Mouse (Mus musculus): ENCODE measurements at regions not wholly inside any gene's neighbourhood (a gene's known extent, or its start where the extent isn't known, plus 50 kb on each side); places are given as distances from the start of the nearest gene placed in this dataset.

- no peak for DNase-seq
These were observed 268.6 kb upstream of the Tbx3 start for GRCm38 (mm10) chr5:119401915-119402314.

- no peak for DNase-seq
These were observed 267.8 kb upstream of the Tbx3 start for GRCm38 (mm10) chr5:119402651-119403050.

- DNase-seq: no peak
These were observed 259.5 kb upstream of the Tbx3 start for GRCm38 (mm10) chr5:119410966-119411365.

DNA sequence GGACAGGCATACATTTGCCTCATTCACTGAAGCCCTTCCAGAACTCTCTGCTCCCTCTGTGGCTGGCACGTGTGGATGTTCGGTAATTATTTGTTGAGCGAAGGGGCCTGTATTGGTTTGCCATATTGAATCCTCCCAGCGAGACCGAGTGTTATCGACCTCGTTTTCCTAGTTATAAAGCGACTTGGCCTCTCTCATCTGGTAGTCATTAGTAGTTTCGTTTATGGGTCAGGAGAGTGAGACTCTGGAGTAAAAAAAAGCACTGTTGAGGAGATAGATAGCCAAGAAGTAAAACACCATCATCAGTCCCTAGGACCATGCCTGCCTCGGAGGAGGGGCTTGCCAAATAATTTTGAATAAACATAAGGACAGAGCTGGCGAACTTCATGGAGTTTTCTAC, 254.6 kb upstream of the Tbx3 start:
- no peak for DNase-seq

DNA sequence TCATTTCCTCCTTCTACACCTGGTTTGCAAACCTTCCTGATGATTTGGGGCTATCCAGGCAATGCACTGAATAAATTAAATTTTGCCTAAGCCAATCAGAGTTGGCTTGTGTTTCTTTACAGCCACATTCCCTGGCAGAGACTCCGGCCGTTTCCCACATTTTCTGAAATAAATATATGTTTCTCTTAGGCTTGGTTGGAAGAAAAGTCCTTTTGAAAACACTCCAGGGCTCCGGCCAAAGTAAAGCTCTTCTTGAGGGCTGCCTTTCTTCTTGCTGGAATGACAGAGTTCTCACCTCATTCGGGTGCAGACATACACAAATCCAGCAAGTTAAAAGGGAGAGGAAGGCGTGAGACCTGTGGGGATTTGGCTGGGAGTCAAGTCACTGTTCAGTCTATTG, 252.0 kb upstream of the Tbx3 start:
- DNase-seq: no peak

DNA sequence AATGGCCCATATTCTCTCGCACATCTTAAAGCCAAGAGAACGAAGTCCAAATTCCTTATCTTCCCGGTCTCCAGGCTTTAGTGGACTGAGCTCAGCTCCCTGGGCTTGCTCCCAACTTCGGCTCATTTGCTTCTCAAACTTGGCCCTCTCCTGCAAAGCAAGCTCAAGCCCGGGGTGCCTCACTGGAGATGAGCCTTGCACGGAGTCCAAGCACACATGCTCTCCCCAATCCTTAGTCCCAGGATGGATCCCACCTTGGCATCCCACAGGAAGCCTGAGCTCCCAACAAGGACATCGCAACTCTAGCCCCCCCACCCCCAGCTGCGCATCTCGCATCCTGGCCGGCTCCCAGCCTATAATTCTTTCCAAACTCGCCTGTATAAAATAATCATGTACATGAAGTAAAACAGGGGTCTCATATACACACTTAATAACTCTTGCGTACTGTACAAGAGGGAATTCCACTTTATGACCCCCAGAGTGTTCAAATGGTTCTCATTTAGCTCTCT, 242.9 kb upstream of the Tbx3 start:
- DNase-seq: peak; percentile 54

DNA sequence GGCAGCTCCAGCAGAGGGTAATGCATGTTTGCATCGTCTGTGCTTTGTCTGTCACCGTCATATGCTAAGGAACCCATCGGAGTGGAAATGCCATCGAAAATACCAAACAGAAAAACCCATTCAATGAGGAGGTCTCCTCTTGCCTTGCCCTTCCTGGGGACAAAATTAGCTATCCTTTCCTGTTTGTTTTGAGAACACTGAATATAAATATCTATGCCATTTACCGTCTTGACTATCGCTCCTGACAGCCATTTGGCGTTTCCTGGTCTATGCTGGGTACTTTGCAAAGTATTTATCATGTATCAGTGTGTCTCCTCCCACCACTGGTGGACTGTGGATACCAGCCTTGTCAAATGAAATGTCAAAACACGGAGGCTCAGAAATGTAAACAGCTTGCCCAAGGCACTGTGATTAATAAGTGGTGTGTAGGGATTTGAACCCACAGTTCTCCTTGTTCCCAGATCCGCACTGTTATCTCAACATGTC, 239.2 kb upstream of the Tbx3 start:
- DNase-seq: no peak

DNA sequence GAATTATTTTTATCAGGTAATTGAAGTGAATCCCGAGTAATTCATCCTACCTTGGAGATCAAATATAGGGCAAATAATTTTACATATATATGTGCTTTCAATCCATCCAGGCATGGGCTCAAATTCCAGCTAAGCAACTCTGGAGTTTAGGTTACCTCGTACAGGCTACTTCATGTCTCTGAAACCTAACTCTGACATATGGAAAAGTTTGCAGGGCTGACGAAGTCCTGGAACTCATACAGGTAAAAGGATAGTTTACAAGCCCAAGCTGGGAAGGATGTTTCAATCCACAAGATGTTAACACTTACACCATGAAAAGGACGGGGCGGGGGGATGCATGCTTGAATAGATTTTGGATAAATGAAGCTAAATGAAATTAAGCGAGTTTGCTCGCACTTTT, 235.9 kb upstream of the Tbx3 start:
- DNase-seq: no peak

GRCm38 (mm10) chr5:119448494-119448893, 222.0 kb upstream of the Tbx3 start:
- no peak for DNase-seq

- DNase-seq: no peak
These were observed 221.3 kb upstream of the Tbx3 start for GRCm38 (mm10) chr5:119449166-119449565.

GRCm38 (mm10) chr5:119459751-119460150, 210.7 kb upstream of the Tbx3 start:
- DNase-seq: no peak

DNA sequence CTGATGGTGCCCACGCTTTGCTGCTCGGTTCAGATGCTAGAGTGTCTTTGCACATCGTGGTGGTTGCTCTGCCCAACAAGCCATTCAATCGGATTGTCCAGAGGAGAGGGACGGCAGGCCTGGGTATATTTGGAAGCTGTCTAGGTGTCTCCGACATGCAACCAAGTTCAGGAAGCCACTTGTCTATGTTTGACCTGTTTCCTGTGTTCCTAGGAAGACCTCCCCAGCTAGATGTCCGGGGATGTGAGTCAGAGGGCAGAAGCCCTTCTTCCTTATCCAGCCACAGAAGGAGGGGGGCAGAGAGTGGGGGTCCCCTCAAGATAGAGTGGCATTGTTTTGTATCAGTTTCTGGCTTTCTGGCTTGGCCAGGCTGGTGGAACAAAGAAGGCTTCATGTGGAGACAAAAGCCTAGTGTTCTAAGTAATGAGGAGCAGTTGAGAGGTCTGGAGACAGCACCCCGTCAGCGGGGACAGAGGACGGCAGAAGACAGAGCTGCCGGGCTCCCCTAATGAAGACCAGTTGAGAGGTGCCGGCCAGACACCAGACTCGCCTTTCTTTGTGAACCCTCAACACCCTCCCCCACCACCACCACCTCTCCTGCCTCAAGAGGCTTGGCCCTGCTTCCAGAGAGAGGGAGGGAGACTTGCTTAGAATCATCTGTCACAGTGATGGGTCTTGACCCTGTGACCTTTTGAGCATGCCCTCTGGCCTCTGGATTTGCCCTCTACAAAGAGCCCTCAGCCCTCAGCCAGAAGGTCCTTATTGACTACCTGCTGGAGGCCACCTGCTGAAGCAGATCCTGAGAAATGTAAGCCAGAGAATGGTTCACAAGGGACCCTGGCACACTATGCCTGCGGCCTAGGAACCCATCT, 207.6 kb upstream of the Tbx3 start:
- DNase-seq: no peak

DNA sequence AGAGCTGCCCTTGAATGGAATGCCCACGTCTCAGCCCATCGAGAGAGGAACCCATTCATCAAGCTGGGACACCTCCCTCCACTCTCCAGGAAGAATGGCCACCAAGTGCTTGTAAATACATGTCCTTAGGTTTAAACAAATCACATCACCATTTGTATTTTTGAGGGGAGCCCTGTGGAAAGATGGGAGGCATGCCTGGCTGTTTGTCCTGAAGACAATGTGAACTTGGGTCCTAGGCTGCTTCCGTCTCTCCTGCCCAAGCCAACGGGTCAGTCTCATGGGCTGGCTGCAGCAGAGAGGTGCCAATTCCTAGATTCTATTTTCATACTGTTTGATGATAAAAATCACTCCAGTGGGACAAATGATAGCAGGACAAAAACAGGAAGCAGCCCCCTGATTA, 205.9 kb upstream of the Tbx3 start:
- DNase-seq: no peak

DNA sequence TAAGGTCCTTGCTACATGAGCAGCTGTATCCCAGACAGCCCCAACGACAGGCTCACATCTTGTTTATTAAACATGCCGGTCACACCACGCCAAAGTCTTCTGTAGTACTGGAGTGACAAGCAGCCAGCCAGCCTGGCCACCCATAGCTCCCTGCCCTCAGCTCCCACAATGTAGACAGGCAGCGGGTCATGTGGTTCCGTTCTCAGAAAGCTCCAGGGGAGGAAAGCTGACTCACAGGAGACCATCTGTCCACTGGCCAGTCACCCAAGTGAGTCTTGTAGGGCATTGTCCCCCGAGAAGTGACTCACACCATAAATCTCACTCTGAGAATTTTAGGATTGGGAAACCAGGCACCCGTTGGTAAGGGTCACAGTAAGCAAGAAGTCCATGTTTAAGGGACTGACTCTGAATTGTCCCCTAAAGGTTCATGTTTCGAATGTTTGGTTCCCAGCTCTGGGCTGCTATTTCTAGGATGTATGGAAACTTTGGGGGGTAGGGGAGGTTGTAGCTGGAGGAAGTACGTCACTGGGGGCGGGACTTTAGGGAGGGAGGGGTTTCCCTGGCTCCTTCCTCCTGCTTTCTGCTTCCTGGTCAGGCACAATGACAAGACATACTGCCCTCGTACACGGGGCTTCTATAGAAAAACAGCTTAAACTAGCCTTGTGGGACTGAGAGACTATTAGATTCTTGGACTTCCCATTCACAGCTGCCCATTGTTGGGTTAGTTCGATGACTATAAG, 203.0 kb upstream of the Tbx3 start:
- no peak for DNase-seq

DNA sequence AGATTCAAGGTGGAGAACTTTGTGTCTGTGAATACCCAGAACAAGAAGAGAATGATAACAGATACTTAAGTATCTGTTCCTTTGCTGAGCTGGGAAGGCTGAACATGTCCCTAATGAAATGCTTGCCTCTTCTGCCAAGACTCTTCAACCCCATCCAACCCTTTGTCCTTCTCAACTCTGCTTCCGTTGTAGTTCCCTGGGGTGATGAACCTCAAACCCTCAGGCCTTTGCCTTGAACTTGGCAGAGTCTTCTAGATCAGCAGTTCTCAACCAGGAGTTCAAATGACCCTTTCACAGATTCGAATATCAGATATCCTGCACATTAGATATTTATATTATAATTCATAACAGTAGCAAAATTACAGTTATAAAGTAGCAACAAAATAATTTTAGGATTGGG, 192.5 kb upstream of the Tbx3 start:
- DNase-seq: no peak

DNA sequence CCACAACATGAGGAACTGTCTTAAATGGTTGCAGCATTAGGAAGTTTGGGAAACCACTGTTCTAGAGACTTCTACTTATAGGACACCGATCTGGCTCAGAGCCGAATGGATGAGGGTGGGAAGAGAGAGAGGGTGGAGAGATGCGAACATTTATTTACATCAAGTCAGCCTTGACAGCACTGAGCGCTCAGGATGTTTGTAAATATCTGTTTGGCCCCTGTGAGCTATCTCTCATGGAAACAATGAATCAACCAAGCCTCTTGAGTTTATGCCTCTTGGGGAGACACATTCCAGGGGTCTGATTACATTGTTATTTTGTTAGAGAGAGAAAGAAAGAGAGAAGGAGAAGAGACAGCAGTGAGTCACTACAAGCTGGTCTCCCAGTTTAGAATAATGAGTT, 192.1 kb upstream of the Tbx3 start:
- DNase-seq: no peak

DNA sequence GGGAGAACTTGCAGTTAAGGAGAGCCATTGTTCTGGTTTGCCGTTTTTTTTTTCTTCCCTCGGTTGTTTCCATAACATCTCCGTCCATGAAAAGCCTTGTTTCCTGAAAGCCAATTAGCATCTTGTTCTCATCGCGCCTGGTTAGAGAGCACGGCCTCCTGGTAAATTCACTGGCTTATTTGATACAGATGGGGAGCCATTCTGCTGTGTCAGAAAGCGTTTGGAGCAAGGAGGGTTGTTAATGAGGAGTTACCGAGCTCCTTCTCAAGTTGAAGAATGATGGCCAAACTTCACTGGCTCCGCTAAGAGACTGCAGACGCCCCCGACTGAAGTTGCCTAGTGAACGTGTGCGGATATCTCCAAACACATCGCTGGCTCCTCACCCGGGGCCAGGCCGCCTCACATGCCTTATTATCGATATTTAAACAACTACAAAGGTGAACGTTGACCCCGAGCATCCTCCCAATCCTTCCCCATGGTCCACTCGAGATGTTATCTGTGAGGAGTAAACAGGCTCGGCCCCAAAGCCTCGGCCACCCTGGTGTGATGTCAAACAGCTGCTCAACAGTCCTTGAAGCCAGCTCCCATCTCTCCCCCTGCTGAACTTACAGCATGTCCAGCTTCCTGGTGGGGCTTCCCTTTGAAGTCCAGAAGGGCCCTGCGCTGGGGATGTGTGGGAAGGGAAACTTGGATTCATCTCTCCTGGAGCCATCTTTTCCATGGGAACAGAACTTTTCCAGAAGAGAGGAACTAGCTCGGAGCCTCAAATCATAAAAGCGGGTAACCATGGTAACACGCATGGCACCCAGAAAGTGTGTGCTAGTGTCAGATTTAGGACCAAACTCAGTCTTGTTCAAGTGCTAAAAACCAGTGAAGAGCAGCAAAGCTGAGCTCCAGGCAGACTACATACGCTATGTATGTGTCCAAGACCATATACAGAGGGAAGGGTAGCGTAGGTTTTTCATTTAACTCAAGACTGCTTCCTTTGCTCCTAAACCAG, 190.0 kb upstream of the Tbx3 start:
- DNase-seq: peak; percentile 4

DNA sequence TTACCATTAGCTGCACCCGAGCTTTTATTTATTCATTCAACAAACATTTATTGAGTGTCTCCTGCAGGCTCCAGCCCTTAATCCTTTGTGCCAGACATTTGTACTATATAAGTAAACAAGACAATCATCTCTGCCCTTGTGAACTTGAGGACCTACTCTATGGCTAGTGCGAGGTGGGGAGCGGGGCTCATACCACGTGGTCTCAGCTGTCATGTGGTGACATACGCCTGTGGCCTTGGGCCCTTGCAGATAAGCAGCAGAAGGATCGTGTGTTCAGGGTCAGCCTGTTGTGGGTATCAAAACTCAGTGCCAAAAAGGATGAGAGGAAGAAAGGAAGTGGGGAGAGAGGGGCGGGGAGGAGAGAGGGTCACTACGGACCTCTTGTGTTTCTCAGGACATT, 186.8 kb upstream of the Tbx3 start:
- DNase-seq: no peak

- DNase-seq: no peak
These were observed 184.3 kb upstream of the Tbx3 start for GRCm38 (mm10) chr5:119486196-119486595.

DNA sequence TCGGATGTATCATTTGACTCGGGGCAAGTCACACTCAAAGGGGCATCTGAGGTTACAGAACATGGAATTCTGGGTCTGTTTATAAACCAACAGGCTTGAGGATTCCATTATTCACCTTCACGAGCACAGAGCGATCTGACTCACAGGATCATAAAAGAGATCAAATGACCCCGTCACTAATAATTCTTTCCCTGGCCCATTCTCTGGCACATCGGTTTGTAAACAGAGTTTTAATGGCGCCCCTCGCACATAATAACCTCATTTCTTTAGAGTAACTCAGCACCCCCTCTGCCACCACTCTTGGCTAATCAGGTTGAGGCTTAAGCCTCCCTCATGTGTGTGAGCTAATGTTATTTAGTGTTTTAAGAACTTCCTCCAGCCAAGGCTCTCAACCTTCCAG, 183.3 kb upstream of the Tbx3 start:
- no peak for DNase-seq

- no peak for DNase-seq
These were observed 173.0 kb upstream of the Tbx3 start for GRCm38 (mm10) chr5:119497501-119497900.

GRCm38 (mm10) chr5:119498431-119498830, 172.0 kb upstream of the Tbx3 start:
- DNase-seq: no peak
